In genomic region chr4:120131441-120132220, GRCm38 (mm10) we compare ENCODE assay signal across 10 mouse cellular contexts. TPM values are rescaled to one million over a fixed set of nuclear protein-coding genes. Genes with fewer than 3 reads are reported as not detected.
DNase-seq lines count a peak whose midpoint lies in the region; ATAC-seq and TF ChIP-seq lines count a peak whose summit lies in the region.
"Had no signal": no experiment of that assay in that cellular context is flagged by ENCODE, and none has a peak within 500 bp of the region (broad histone marks: within the 10 kb centered on the region; RNA-seq: fewer than 3 reads in every experiment).

No protein-coding gene starts in this region.

- H3K9ac ChIP-seq in hindbrain, embryonic 14.5 days = no peak overlapping the region
- H3K9ac ChIP-seq in hindbrain, embryonic 12.5 days = no peak overlapping the region
- H3K9ac ChIP-seq in heart, embryonic 14.5 days (ENCODE audit: low read length) = peak overlapping the region; percentile 57
- H3K9ac ChIP-seq in liver, embryonic 12.5 days = no peak overlapping the region
- H3K9ac ChIP-seq in intestine, postnatal 0 days (ENCODE audit: low read depth, low read length) = no peak overlapping the region

- H3K9me3 ChIP-seq in hindbrain, embryonic 14.5 days (ENCODE audit: control insufficient read depth, low read length) = no peaks in the 10 kb centered on the region
- no peaks in the 10 kb centered on the region for H3K9me3 ChIP-seq in hindbrain, embryonic 12.5 days (replicated peaks)
- H3K9me3 ChIP-seq in heart, embryonic 14.5 days (ENCODE audit: control insufficient read depth, low read length) = no peaks in the 10 kb centered on the region
- H3K9me3 ChIP-seq in liver, embryonic 12.5 days (replicated peaks) = no peaks in the 10 kb centered on the region
- H3K9me3 ChIP-seq in intestine, postnatal 0 days (ENCODE audit: control insufficient read depth) = no peaks in the 10 kb centered on the region
- H3K9me3 ChIP-seq: megakaryocyte, embryonic 14.5 days had no signal

- H3K27me3 ChIP-seq in hindbrain, embryonic 14.5 days (ENCODE audit: control insufficient read depth, insufficient read depth, low read length) = no peaks in the 10 kb centered on the region
- H3K27me3 ChIP-seq in hindbrain, embryonic 12.5 days = no peaks in the 10 kb centered on the region
- 0 out of 2 replicates have a peak, but pooled peaks cover 4% of the 10 kb centered on the region for H3K27me3 ChIP-seq in heart, embryonic 14.5 days (ENCODE audit: control insufficient read depth, insufficient read depth, low read length)
- H3K27me3 ChIP-seq in liver, embryonic 12.5 days (replicated peaks) = no peaks in the 10 kb centered on the region
- no peaks in the 10 kb centered on the region for H3K27me3 ChIP-seq in intestine, postnatal 0 days (replicated peaks; ENCODE audit: control insufficient read depth, insufficient read depth, low read length)

- no peak overlapping the region for H3K4me2 ChIP-seq in hindbrain, embryonic 14.5 days (replicated peaks)
- H3K4me2 ChIP-seq in hindbrain, embryonic 12.5 days (replicated peaks) = no peak overlapping the region
- H3K4me2 ChIP-seq in heart, embryonic 14.5 days (ENCODE audit: low read length) = peak overlapping the region; percentile 8; the same call in 1 of the 2 replicates
- no peak overlapping the region for H3K4me2 ChIP-seq in liver, embryonic 12.5 days
- no peak overlapping the region for H3K4me2 ChIP-seq in intestine, postnatal 0 days (replicated peaks; ENCODE audit: low read depth)

- peak; percentile 61 for DNase-seq in hindbrain, embryonic 14.5 days (ENCODE audit: low spot score)
- DNase-seq in adrenal gland, adult 2 months = peak; percentile 94
- DNase-seq in lung, postnatal 10 days = peak; percentile 95
- DNase-seq in layer of hippocampus, adult 2 months (ENCODE audit: low spot score in 2 of 2) = no peak

- no peak for ATAC-seq in hindbrain, embryonic 14.5 days (ENCODE audit: low FRiP score)
- ATAC-seq in hindbrain, embryonic 12.5 days (ENCODE audit: low FRiP score) = no peak
- peak; percentile 69 for ATAC-seq in heart, embryonic 14.5 days (ENCODE audit: insufficient number of reproducible peaks, insufficient read depth, low FRiP score, low read depth)
- ATAC-seq in liver, embryonic 12.5 days = no peak
- no peak for ATAC-seq in intestine, postnatal 0 days

- H3K4me3 ChIP-seq in hindbrain, embryonic 14.5 days (replicated peaks; ENCODE audit: low read length) = no peak overlapping the region
- no peak overlapping the region for H3K4me3 ChIP-seq in hindbrain, embryonic 12.5 days
- no peak overlapping the region for H3K4me3 ChIP-seq in heart, embryonic 14.5 days (ENCODE audit: control insufficient read depth in 1 of 2, insufficient read depth in 1 of 2, low read depth in 1 of 2, low read length in 2 of 2)
- H3K4me3 ChIP-seq in layer of hippocampus, adult 2 months = no peak overlapping the region
- no peak overlapping the region for H3K4me3 ChIP-seq in liver, embryonic 12.5 days
- no peak overlapping the region for H3K4me3 ChIP-seq in intestine, postnatal 0 days (ENCODE audit: low read depth, low read length)
- H3K4me3 ChIP-seq: megakaryocyte, embryonic 14.5 days had no signal

- H3K27ac ChIP-seq in hindbrain, embryonic 14.5 days = no peak overlapping the region
- no peak overlapping the region for H3K27ac ChIP-seq in hindbrain, embryonic 12.5 days
- H3K27ac ChIP-seq in heart, embryonic 14.5 days (replicated peaks in 1 of 2; ENCODE audit: control insufficient read depth in 1 of 2, insufficient read depth in 1 of 2, low read depth in 2 of 2, low read length in 2 of 2) = peak overlapping the region; percentile 14 to 59; a peak in 2 of 4 replicates
- no peak overlapping the region for H3K27ac ChIP-seq in layer of hippocampus, adult 2 months
- H3K27ac ChIP-seq in liver, embryonic 12.5 days = no peak overlapping the region
- no peak overlapping the region for H3K27ac ChIP-seq in intestine, postnatal 0 days (ENCODE audit: low read depth, low read length)

- no peak for TF ChIP-seq CTCF in layer of hippocampus, adult 2 months (conservative IDR thresholded peaks at IDR 0.05)
- TF ChIP-seq CTCF in intestine, postnatal 0 days (IDR thresholded peaks at IDR 0.05; ENCODE audit: low read depth) = no peak

- no peaks in the 10 kb centered on the region; the same call in 1 of the 2 replicates for H3K4me1 ChIP-seq in hindbrain, embryonic 14.5 days (replicated peaks; ENCODE audit: control insufficient read depth, insufficient read depth, low read length)
- H3K4me1 ChIP-seq in hindbrain, embryonic 12.5 days = 0 out of 2 replicates have a peak, but pooled peaks cover 4% of the 10 kb centered on the region
- peaks cover 20 to 37% of the 10 kb centered on the region in 2 experiments for H3K4me1 ChIP-seq in heart, embryonic 14.5 days (ENCODE audit: control insufficient read depth in 2 of 2, insufficient read depth in 2 of 2, low read length in 2 of 2)
- H3K4me1 ChIP-seq in liver, embryonic 12.5 days = 0 out of 2 replicates have a peak, but pooled peaks cover 5% of the 10 kb centered on the region
- no peaks in the 10 kb centered on the region for H3K4me1 ChIP-seq in intestine, postnatal 0 days (replicated peaks; ENCODE audit: control insufficient read depth, insufficient read depth, low read length)
- H3K4me1 ChIP-seq: megakaryocyte, embryonic 14.5 days had no signal

- no peaks in the 10 kb centered on the region for H3K36me3 ChIP-seq in hindbrain, embryonic 14.5 days (replicated peaks; ENCODE audit: control insufficient read depth, insufficient read depth)
- no peaks in the 10 kb centered on the region for H3K36me3 ChIP-seq in hindbrain, embryonic 12.5 days
- no peaks in the 10 kb centered on the region for H3K36me3 ChIP-seq in heart, embryonic 14.5 days (ENCODE audit: control insufficient read depth, insufficient read depth, low read length)
- H3K36me3 ChIP-seq in liver, embryonic 12.5 days = no peaks in the 10 kb centered on the region
- H3K36me3 ChIP-seq in intestine, postnatal 0 days (ENCODE audit: control insufficient read depth, insufficient read depth) = no peaks in the 10 kb centered on the region; the same call in 1 of the 2 replicates

- WGBS in hindbrain, embryonic 14.5 days = 78% methylated on average over 24 of the region's 24 CpGs
- WGBS in hindbrain, embryonic 12.5 days = 82% methylated on average over 23 of the region's 24 CpGs
- 41% methylated on average over 24 of the region's 24 CpGs for WGBS in heart, embryonic 14.5 days
- 63% methylated on average over 24 of the region's 24 CpGs for whole genome bisulfite sequencing in liver, embryonic 12.5 days (ENCODE audit: insufficient replicate concordance)
- 71% methylated on average over 24 of the region's 24 CpGs for WGBS in intestine, postnatal 0 days

RNA-seq across cellular contexts. Expression of gene Edn2, which starts 29.4 kb away (rescaled TPM):
- not detected in 2 replicates for polyA plus RNA-seq in hindbrain, embryonic 14.5 days (2014; fragmentation: Nextera tagmentation; extraction: Ambion mirVana)
- polyA plus RNA-seq in hindbrain, embryonic 12.5 days (2016; fragmentation: Nextera tagmentation; extraction: Ambion mirVana) = not detected in 2 replicates
- total RNA-seq in adrenal gland, adult 2 months (2021) = not detected
- polyA plus RNA-seq in adrenal gland, adult 2 months (2012; rRNA removed) = not detected in 2 replicates
- 0.44 and 1.0 TPM in 2 replicates for polyA plus RNA-seq in heart, embryonic 14.5 days (2014; fragmentation: Nextera tagmentation; extraction: Ambion mirVana)
- total RNA-seq in layer of hippocampus, adult 2 months (2021) = not detected
- 0.15 and 0.35 TPM in 2 replicates for polyA plus RNA-seq in liver, embryonic 12.5 days (2016; fragmentation: Nextera tagmentation; extraction: Ambion mirVana)
- 4.7 and 5.6 TPM in 2 replicates for polyA plus RNA-seq in intestine, postnatal 0 days (2015; fragmentation: Nextera tagmentation; extraction: Ambion mirVana)
- polyA plus RNA-seq: testis, adult 2 months had no signal

Comparison
In these comparisons a context has a peak if more than half of its experiments do, and no peak if none do; other contexts are left out.
1. DNase-seq: peak in hindbrain, embryonic 14.5 days (single experiment), adrenal gland, adult 2 months (single experiment) and lung, postnatal 10 days (single experiment); none in layer of hippocampus, adult 2 months (0 of 2).
2. H3K27ac ChIP-seq: peak in heart, embryonic 14.5 days (2 of 2); none in hindbrain, embryonic 14.5 days (single experiment), hindbrain, embryonic 12.5 days (single experiment), layer of hippocampus, adult 2 months (single experiment), liver, embryonic 12.5 days (single experiment) and intestine, postnatal 0 days (single experiment).